Mouse (Mus musculus) liver, embryonic 11.5 days (tissue): ENCODE measurements around the gene Cox6a1. TPM values are rescaled to one million over a fixed set of nuclear protein-coding genes. Genes with fewer than 3 reads are reported as not detected.

Experiments used
- ATAC-seq: fragments of 200-750 bp; cut with Nextera tagmentation; replicated peaks from 2 replicates; pipeline ENCODE4 v1.8.0; 2017; ENCODE audit warnings: moderate number of reproducible peaks, mild to moderate bottlenecking, moderate TSS enrichment, moderate library complexity; ENCODE audit not compliant: low FRiP score
- DNase-seq: peaks from one replicate; pipeline ENCODE4 v3.0.0-alpha.2; 2017; ENCODE audit warnings: low spot score
- H3K27ac ChIP-seq: fragments of 300-500 bp; sonication (generic); 2 replicates; pipeline ENCODE4 v1.5.1; 2014; ENCODE audit warnings: mild to moderate bottlenecking, low read depth, low read length, control low read depth
- H3K27me3 ChIP-seq: fragments of 300-500 bp; sonication (generic); replicated peaks from 2 replicates; pipeline ENCODE4 v1.6.1; 2014; ENCODE audit warnings: low read length, mixed read lengths; ENCODE audit not compliant: control insufficient read depth, insufficient read depth
- H3K36me3 ChIP-seq: fragments of 300-500 bp; sonication (generic); 2 replicates; pipeline ENCODE4 v1.6.1; 2014; ENCODE audit warnings: mild to moderate bottlenecking, low read length, moderate library complexity, mixed read lengths; ENCODE audit not compliant: control insufficient read depth, insufficient read depth
- H3K4me1 ChIP-seq: fragments of 300-500 bp; sonication (generic); replicated peaks from 2 replicates; pipeline ENCODE4 v1.6.1; 2014; ENCODE audit warnings: low read length, mixed read lengths; ENCODE audit not compliant: control insufficient read depth, insufficient read depth
- H3K4me2 ChIP-seq: fragments of 300-500 bp; sonication (generic); 2 replicates; pipeline ENCODE4 v1.6.1; 2014; ENCODE audit warnings: mild to moderate bottlenecking, control low read depth, moderate library complexity
- H3K4me3 ChIP-seq: fragments of 300-500 bp; sonication (generic); 2 replicates; pipeline ENCODE4 v1.5.1; 2014; ENCODE audit warnings: low read depth, low read length, control low read depth
- H3K9ac ChIP-seq: fragments of 300-500 bp; sonication (generic); 2 replicates; pipeline ENCODE4 v1.6.1; 2014; ENCODE audit warnings: low read depth, low read length, control low read depth
- H3K9me3 ChIP-seq: fragments of 300-500 bp; sonication (generic); 2 replicates; pipeline ENCODE4 v1.6.1; 2016; ENCODE audit warnings: low read length, inconsistent platforms, mixed read lengths; ENCODE audit not compliant: control insufficient read depth
- WGBS: fragments of 180-500 bp; shearing (Covaris S2); extraction: QIAGEN DNeasy Blood & Tissue Kit; methylation state at CpG from one replicate; pipeline ENCODE4 v1.1.7; 2014; 5-methylcytosine and 5-hydroxymethylcytosine counted together
- polyA plus RNA-seq: library from polyadenylated mRNA; unstranded; fragments of >200 nt; fragmentation: Nextera tagmentation; extraction: Ambion mirVana; gene quantifications from 2 replicates; pipeline ENCODE4 v1.2.1, GENCODE M21; 2014

The Cox6a1 gene
- polyA plus RNA-seq, 1 experiment from 2014 or later = 865 TPM

- H3K9me3 ChIP-seq = no peaks in the 10 kb centered on the region
- H3K4me3 ChIP-seq = peak overlapping the region; percentile 93
- H3K36me3 ChIP-seq = peaks cover 27% of the 10 kb centered on the region
- WGBS = 12% methylated on average over 7 of the region's 7 CpGs
- H3K27me3 ChIP-seq = no peaks in the 10 kb centered on the region
- peak overlapping the region; percentile 85 for H3K4me2 ChIP-seq
- peak overlapping the region; percentile 95 for H3K9ac ChIP-seq
- no peak overlapping the region for H3K27ac ChIP-seq
- DNase-seq = no peak
- ATAC-seq = no peak
- H3K4me1 ChIP-seq = peaks cover 20% of the 10 kb centered on the region
These were observed 8.8 kb downstream of the Cox6a1 start for GRCm38 (mm10) chr5:115340007-115340406.

GRCm38 (mm10) chr5:115333626-115334025, 15.2 kb downstream of the Cox6a1 start:
- Histone ChIP-seq H3K9ac (0 out of 2 replicates have a peak overlapping the region, but pooled peaks have one; percentile 27), H3K4me3 (peak overlapping the region; percentile 29; the same call in 1 of the 2 replicates), H3K27ac (peak overlapping the region; percentile 89), H3K4me2 (peak overlapping the region; percentile 53), H3K4me1 (peaks cover 51% of the 10 kb centered on the region), H3K9me3 (no peaks in the 10 kb centered on the region), H3K27me3 (no peaks in the 10 kb centered on the region), H3K36me3 (peaks cover 56% of the 10 kb centered on the region)
- ATAC-seq (peak; percentile 97), DNase-seq (no peak)
- WGBS = 40% methylated on average over 3 of the region's 3 CpGs

GRCm38 (mm10) chr5:115330955-115331354, 17.8 kb downstream of the Cox6a1 start:
- Histone ChIP-seq H3K27me3 (no peaks in the 10 kb centered on the region), H3K4me2 (no peak overlapping the region), H3K9ac (no peak overlapping the region), H3K36me3 (peaks cover 54% of the 10 kb centered on the region), H3K9me3 (no peaks in the 10 kb centered on the region), H3K4me3 (no peak overlapping the region), H3K27ac (0 out of 2 replicates have a peak overlapping the region, but pooled peaks have one; percentile 30), H3K4me1 (peaks cover 59% of the 10 kb centered on the region)
- WGBS = 84% methylated on average over 9 of the region's 9 CpGs
- no peak for ATAC-seq
- DNase-seq = no peak

GRCm38 (mm10) chr5:115327610-115328548, 20.9 kb downstream of the Cox6a1 start:
- H3K4me2 ChIP-seq = peak overlapping the region; percentile 91
- no peaks in the 10 kb centered on the region for H3K9me3 ChIP-seq
- peak overlapping the region; percentile 94 for H3K27ac ChIP-seq
- peak overlapping the region; percentile 77 for H3K4me3 ChIP-seq
- peak overlapping the region; percentile 98 for H3K9ac ChIP-seq
- ATAC-seq (peak; percentile 19; the same call in 1 of the 2 replicates), DNase-seq (peak; percentile 47)
- peaks cover 33% of the 10 kb centered on the region for H3K36me3 ChIP-seq
- H3K27me3 ChIP-seq = no peaks in the 10 kb centered on the region
- under 1% methylated on average over 54 of the region's 55 CpGs for WGBS
- peaks cover 44% of the 10 kb centered on the region for H3K4me1 ChIP-seq

GRCm38 (mm10) chr5:115326875-115327609, 21.7 kb downstream of the Cox6a1 start, which contains the start of gene Srsf9:
Gene Srsf9 (plus strand): TSS chr5:115327177.
- Histone ChIP-seq H3K27ac (peak within 1 kb of the TSS; percentile 94), H3K4me2 (peak within 1 kb of the TSS; percentile 91), H3K27me3 (no peaks in the 10 kb centered on the region), H3K4me3 (peak within 1 kb of the TSS; percentile 77), H3K9ac (peak within 1 kb of the TSS; percentile 98), H3K4me1 (peaks cover 40% of the 10 kb centered on the region), H3K36me3 (peaks cover 28% of the 10 kb centered on the region), H3K9me3 (no peaks in the 10 kb centered on the region)
- WGBS = under 1% methylated on average over 87 of the region's 97 CpGs
- peak; percentile 95 for DNase-seq
- ATAC-seq = peak; percentile 87

- WGBS = 15% methylated on average over 11 of the region's 11 CpGs
- Histone ChIP-seq H3K9me3 (no peaks in the 10 kb centered on the region), H3K9ac (peak overlapping the region; percentile 98), H3K4me3 (peak overlapping the region; percentile 77), H3K4me1 (peaks cover 37% of the 10 kb centered on the region), H3K4me2 (peak overlapping the region; percentile 91), H3K27ac (peak overlapping the region; percentile 94), H3K36me3 (peaks cover 21% of the 10 kb centered on the region), H3K27me3 (no peaks in the 10 kb centered on the region)
- ATAC-seq = peak; percentile 80
- no peak for DNase-seq
These were observed 22.4 kb downstream of the Cox6a1 start for GRCm38 (mm10) chr5:115326256-115326831.

- peak overlapping the region; percentile 81 for H3K4me2 ChIP-seq
- peak overlapping the region; percentile 59 for H3K9ac ChIP-seq
- peaks cover 27% of the 10 kb centered on the region for H3K4me1 ChIP-seq
- H3K36me3 ChIP-seq = no peaks in the 10 kb centered on the region
- ATAC-seq = peak; percentile 74
- peak overlapping the region; percentile 44 for H3K27ac ChIP-seq
- H3K27me3 ChIP-seq = no peaks in the 10 kb centered on the region
- no peaks in the 10 kb centered on the region for H3K9me3 ChIP-seq
- WGBS = 1% methylated on average over 21 of the region's 22 CpGs
- peak; percentile 79 for DNase-seq
- peak overlapping the region; percentile 47 for H3K4me3 ChIP-seq
These were observed 29.5 kb downstream of the Cox6a1 start for GRCm38 (mm10) chr5:115319004-115319940.
